Mouse (Mus musculus) ES-Bruce4 (cell line): ENCODE results near the gene Rhod. TPM values are rescaled to one million over a fixed set of nuclear protein-coding genes. Genes with fewer than 3 reads are reported as not detected.

Source experiments
- H3K27ac ChIP-seq: 2 replicates; pipeline ENCODE4 v1.5.1; 2012; ENCODE audit warnings: low read length, inconsistent platforms; ENCODE audit not compliant: insufficient read depth
- H3K27me3 ChIP-seq: 2 replicates; pipeline ENCODE4 v1.6.1; 2012; ENCODE audit warnings: mild to moderate bottlenecking, low read length, inconsistent platforms; ENCODE audit not compliant: control insufficient read depth, poor library complexity, insufficient read depth, severe bottlenecking
- H3K36me3 ChIP-seq: 2 replicates; pipeline ENCODE4 v1.6.1; 2012; ENCODE audit warnings: inconsistent platforms, mild to moderate bottlenecking, low read length, moderate library complexity; ENCODE audit not compliant: control insufficient read depth, poor library complexity, insufficient read depth, severe bottlenecking
- H3K4me1 ChIP-seq: one replicate; pipeline ENCODE4 v1.8.1; 2011; ENCODE audit warnings: low read length; ENCODE audit not compliant: control insufficient read depth, insufficient read depth
- H3K4me3 ChIP-seq: 2 replicates; pipeline ENCODE4 v1.5.1; 2011; ENCODE audit warnings: low read depth, mild to moderate bottlenecking, low read length
- H3K9ac ChIP-seq: 2 replicates; pipeline ENCODE4 v1.6.1; 2012; ENCODE audit warnings: low read depth, mild to moderate bottlenecking, inconsistent platforms; ENCODE audit not compliant: poor library complexity, severe bottlenecking
- H3K9me3 ChIP-seq: replicated peaks from 2 replicates; pipeline ENCODE4 v1.6.1; 2012; ENCODE audit warnings: mild to moderate bottlenecking, low read length, inconsistent platforms; ENCODE audit not compliant: control insufficient read depth, poor library complexity, insufficient read depth, severe bottlenecking
- CTCF ChIP-seq: IDR thresholded peaks from one replicate; pipeline ENCODE4 v1.8.1; 2011; ENCODE audit warnings: low read depth, low read length
- EP300 ChIP-seq: IDR thresholded peaks from 2 replicates; pipeline ENCODE4 v1.6.1; 2011; ENCODE audit warnings: low read depth, low read length; ENCODE audit not compliant: insufficient read depth
- POLR2A ChIP-seq: IDR thresholded peaks from one replicate; pipeline ENCODE4 v1.8.1; 2011; ENCODE audit warnings: low read length; ENCODE audit not compliant: insufficient read depth
- polyA plus RNA-seq: library from polyadenylated mRNA; stranded (reverse); fragments of >200 nt; gene quantifications from 2 replicates; pipeline ENCODE4 v1.2.4, GENCODE M21; 2011; ENCODE audit warnings: low read depth; ENCODE audit not compliant: missing spikeins, insufficient read depth, insufficient read length

Rhod gene
- polyA plus RNA-seq, 1 experiment: 16.9 TPM

- peak overlapping the region; percentile 73 for H3K4me3 ChIP-seq
- no peaks in the 10 kb centered on the region; the same call in 1 of the 2 replicates for H3K27me3 ChIP-seq
- TF ChIP-seq EP300 (peak; percentile 67; the same call in 1 of the 2 replicates), POLR2A (peak; percentile 36), CTCF (no peak)
- peak overlapping the region; percentile 22; the same call in 1 of the 2 replicates for H3K27ac ChIP-seq
- no peaks in the 10 kb centered on the region for H3K9me3 ChIP-seq
- no peaks in the 10 kb centered on the region for H3K4me1 ChIP-seq
- H3K36me3 ChIP-seq: no peaks in the 10 kb centered on the region; the same call in none of the 2 replicates
- H3K9ac ChIP-seq: peak overlapping the region; percentile 99
Observed at GRCm38 (mm10) chr19:4396998-4397797, 42.0 kb downstream of the Rhod start.

- H3K4me1 ChIP-seq: no peaks in the 10 kb centered on the region
- H3K27ac ChIP-seq: 0 out of 2 replicates have a peak overlapping the region, but pooled peaks have one; percentile 23
- TF ChIP-seq POLR2A: no peak
- TF ChIP-seq EP300: no peak
- TF ChIP-seq CTCF: no peak
- peak overlapping the region; percentile 99 for H3K9ac ChIP-seq
- H3K9me3 ChIP-seq: no peaks in the 10 kb centered on the region
- H3K36me3 ChIP-seq: no peaks in the 10 kb centered on the region; the same call in none of the 2 replicates
- no peaks in the 10 kb centered on the region; the same call in 1 of the 2 replicates for H3K27me3 ChIP-seq
- peak overlapping the region; percentile 73 for H3K4me3 ChIP-seq
Observed at GRCm38 (mm10) chr19:4396081-4396997, 42.9 kb downstream of the Rhod start.

GRCm38 (mm10) chr19:4387276-4387675, 52.0 kb downstream of the Rhod start:
- Histone ChIP-seq H3K9ac (no peak overlapping the region), H3K36me3 (no peaks in the 10 kb centered on the region; the same call in 1 of the 2 replicates), H3K4me3 (no peak overlapping the region), H3K27ac (no peak overlapping the region), H3K4me1 (no peaks in the 10 kb centered on the region), H3K9me3 (no peaks in the 10 kb centered on the region), H3K27me3 (no peaks in the 10 kb centered on the region)
- TF ChIP-seq POLR2A (no peak), EP300 (no peak), CTCF (no peak)

GRCm38 (mm10) chr19:4385026-4385425, 54.2 kb downstream of the Rhod start:
- Histone ChIP-seq H3K9ac (no peak overlapping the region), H3K27ac (no peak overlapping the region), H3K4me1 (no peaks in the 10 kb centered on the region), H3K4me3 (no peak overlapping the region), H3K9me3 (no peaks in the 10 kb centered on the region), H3K27me3 (no peaks in the 10 kb centered on the region), H3K36me3 (no peaks in the 10 kb centered on the region; the same call in 1 of the 2 replicates)
- TF ChIP-seq POLR2A (no peak), EP300 (no peak), CTCF (no peak)

GRCm38 (mm10) chr19:4384322-4384721, 54.9 kb downstream of the Rhod start:
- no peak overlapping the region for H3K4me3 ChIP-seq
- no peaks in the 10 kb centered on the region for H3K27me3 ChIP-seq
- no peaks in the 10 kb centered on the region for H3K4me1 ChIP-seq
- H3K27ac ChIP-seq: no peak overlapping the region
- H3K36me3 ChIP-seq: no peaks in the 10 kb centered on the region; the same call in 1 of the 2 replicates
- no peaks in the 10 kb centered on the region for H3K9me3 ChIP-seq
- TF ChIP-seq POLR2A (no peak), EP300 (no peak), CTCF (peak; percentile 20)
- no peak overlapping the region for H3K9ac ChIP-seq
